Mouse (Mus musculus) embryo, embryonic 11.5 days (tissue): ENCODE data around the gene Iqcn.
A peak's percentile ranks its signal among the peaks of the same experiment; 100 is the strongest.

Experiments
- DNase-seq: peaks from one replicate; pipeline ENCODE4 v3.0.0-alpha.2; 2012; ENCODE audit warnings: low read depth, low spot score

Gene Iqcn

GRCm38 (mm10) chr8:70754043-70754870, 51.0 kb downstream of the Iqcn start, which contains the start of gene Rab3a:
Gene Rab3a (plus strand): TSS chr8:70754679.
- peak; percentile 94 for DNase-seq

- DNase-seq = no peak
These were observed 51.8 kb downstream of the Iqcn start for GRCm38 (mm10) chr8:70754871-70755660.

DNA sequence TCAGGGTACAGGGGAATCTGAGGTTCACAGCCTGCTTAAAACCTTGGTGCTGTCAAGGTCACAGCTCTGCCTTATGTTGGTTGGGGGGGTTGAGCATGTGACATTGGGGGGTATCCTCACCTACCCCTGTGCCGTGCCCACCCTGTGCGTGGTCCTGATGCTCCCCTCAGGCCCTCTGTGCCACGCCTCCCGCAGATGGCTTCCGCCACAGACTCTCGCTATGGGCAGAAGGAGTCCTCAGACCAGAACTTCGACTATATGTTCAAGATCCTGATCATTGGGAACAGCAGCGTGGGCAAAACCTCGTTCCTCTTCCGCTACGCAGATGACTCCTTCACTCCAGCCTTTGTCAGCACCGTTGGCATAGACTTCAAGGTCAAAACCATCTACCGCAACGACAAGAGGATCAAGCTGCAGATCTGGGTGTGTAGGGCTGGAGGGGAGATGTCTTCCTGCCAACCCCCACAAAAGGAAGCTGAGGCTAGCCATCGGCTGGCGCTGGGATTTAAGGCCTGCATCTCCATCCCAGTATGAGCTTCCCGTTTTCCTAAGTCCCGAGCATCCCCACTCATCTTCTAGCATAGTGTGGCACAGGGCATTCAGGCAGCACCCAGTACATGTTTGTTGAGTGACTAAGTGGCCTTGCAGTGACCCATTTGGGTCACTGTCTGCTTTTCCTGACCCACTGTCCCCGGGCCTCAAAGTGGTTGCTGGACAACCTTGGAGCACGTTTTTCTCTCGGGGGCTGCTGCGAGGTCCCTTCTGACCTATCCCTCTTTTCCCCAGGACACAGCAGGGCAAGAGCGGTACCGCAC, 52.6 kb downstream of the Iqcn start:
- no peak for DNase-seq

DNA sequence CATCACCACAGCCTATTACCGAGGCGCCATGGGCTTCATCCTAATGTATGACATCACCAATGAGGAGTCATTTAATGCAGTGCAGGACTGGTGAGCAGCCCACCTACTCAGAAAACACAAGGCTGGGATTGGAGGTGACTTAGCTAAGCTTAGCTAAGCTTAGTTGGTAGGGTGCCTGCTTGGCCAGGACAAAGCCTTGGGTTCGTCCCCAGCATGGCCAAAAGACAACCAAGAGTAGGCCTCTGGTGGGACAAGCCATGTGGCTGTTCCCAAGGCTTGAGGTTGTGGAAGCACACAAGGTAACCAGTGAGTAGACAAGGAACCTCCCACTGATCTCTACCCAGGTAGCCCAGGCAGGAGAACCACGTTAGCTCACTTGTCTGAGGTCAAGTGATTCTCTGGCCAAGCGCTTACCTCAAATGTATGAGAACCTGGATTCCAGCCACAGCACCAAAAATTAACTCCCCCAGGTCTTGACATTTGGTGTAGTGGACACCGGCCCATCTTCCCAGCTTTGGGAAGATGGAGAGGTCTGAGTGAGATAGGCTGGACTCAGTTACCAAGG, 53.3 kb downstream of the Iqcn start:
- no peak for DNase-seq

GRCm38 (mm10) chr8:70757523-70758307, 54.5 kb downstream of the Iqcn start:
- DNase-seq = no peak

- DNase-seq = no peak
These were observed 55.0 kb downstream of the Iqcn start for GRCm38 (mm10) chr8:70758308-70758615.

- no peak for DNase-seq
These were observed 55.6 kb downstream of the Iqcn start for GRCm38 (mm10) chr8:70758616-70759561.

- DNase-seq = no peak
These were observed 57.1 kb downstream of the Iqcn start for GRCm38 (mm10) chr8:70760350-70760749.

DNA sequence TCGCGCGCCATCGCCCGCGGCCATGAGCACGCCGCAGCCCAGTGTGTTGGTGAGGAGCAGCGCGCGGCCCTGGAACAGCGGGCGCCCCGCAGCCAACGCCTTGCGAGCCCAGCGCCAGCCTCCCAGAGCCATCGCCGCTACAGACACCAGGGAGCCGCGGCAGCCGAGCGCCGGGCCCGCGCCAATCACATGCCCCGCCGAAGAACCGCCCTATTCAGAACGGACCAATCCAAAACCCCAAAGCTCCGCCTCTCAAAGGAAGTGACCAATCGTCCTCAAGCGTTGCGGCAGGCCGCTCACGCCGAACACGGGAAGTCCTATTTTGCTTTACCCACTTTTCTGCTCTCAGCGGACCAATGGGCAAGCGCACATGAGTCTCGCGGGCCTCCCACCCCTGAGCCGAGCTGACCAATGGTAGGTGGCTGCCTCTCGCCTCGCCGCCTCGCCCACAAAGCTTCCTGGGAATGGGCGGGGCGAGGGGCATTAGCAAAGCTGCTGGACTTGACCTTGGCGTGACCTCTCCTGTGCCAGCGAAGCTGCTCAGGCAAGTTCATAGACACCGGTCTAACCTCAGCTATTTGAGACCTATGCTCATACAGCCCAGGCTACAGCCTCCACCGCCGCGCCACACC, 57.6 kb downstream of the Iqcn start, which contains the start of gene Mpv17l2:
Gene Mpv17l2 (minus strand): TSS at position 172 of the 632 bp plus-strand sequence.
- peak; percentile 97 for DNase-seq

DNA sequence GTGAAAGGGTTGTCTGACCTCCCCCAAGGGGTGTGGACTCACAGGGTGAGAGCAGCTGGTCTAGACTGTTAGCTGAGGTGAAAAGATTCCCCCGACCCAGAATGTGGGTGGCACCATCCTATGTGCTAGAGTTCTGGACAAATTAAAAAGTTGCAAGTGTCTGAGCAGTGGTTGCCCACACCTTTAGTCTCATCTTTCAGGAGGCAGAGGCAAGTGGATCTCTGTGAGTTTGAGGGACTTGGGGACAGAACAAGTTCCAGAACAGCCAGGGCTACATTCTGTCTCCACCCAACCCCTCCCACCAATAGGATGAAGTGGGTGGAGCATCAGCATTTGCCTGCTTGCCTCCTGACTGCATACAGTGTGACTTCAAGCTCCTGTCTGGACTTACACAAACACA, 58.9 kb downstream of the Iqcn start:
- no peak for DNase-seq

DNA sequence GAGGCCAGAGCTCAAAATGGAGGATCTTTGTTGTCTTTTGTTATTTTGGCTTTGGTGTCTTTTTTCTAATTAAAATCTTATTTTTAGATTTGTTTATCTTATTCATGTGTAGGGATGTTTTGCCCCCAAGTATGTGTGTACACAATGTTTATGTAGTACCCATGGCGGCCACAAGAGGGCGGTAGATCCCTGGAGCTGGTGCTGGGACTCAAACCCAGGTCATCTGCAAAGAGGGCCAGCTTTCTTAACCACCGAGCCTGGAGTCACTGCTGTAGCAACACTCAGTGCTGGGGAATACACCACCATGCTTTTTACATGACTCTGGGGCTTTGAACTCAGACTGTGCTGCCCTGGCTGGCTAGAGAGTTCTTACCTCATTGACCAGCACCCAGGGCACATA, 60.1 kb downstream of the Iqcn start:
- no peak for DNase-seq

GRCm38 (mm10) chr8:70764026-70764425, 60.8 kb downstream of the Iqcn start:
- DNase-seq = no peak

- DNase-seq = no peak
These were observed 61.4 kb downstream of the Iqcn start for GRCm38 (mm10) chr8:70764676-70765075.

DNA sequence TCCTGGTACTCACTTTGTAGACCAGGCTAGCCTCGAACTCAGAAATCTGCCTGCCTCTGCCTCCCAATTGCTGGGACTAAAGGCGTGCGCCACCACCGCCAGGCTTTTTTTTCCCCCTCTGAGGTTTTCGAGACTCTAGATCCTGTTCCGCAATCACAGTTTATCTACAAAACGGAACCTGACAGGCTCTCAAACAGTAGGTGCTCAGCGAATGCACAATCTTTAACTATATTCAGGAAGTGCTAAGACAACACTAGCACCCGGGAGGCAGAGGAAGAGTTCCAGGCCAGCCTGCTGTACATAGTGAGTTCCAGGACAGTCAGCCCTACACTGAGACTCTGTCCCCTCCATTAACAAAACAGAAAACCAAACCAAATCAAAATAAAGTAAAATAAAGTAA, 62.1 kb downstream of the Iqcn start:
- DNase-seq = no peak

GRCm38 (mm10) chr8:70765838-70766570, 62.7 kb downstream of the Iqcn start:
- DNase-seq = no peak

GRCm38 (mm10) chr8:70766571-70767440, 63.5 kb downstream of the Iqcn start:
- DNase-seq = no peak
